Mouse (Mus musculus): ENCODE data around the gene Aida. TPM values are rescaled to one million over a fixed set of nuclear protein-coding genes. Genes with fewer than 3 reads are reported as not detected.

The Aida gene
- total RNA-seq, 2 experiments from 2014 or later, result 47.9 to 76.2 TPM

GRCm38 (mm10) chr1:183374728-183375127 lies 78.3 kb downstream of the Aida start:
- no peak for ATAC-seq (replicated peaks; ENCODE audit: low FRiP score, low TSS enrichment, poor library complexity, severe bottlenecking)

Other genes starting within 250 kb of the Aida start
- gene Disp1, start 75.1 kb upstream of the Aida start, total RNA-seq (2014; fragmentation: Nextera tagmentation), result 5.0 and 10.7 TPM in 2 replicates
- gene Disp1, start 75.1 kb upstream of the Aida start, total RNA-seq (2017), result 3.2 and 9.9 TPM in 2 replicates
- gene Brox, start 679 bp downstream of the Aida start, total RNA-seq (2014; fragmentation: Nextera tagmentation), result 26.4 and 37.9 TPM in 2 replicates
- gene Brox, start 679 bp downstream of the Aida start, total RNA-seq (2017), result 35.6 and 40.7 TPM in 2 replicates
- gene Mia3, start 73.0 kb downstream of the Aida start, total RNA-seq (2014; fragmentation: Nextera tagmentation), result 43.2 and 49.3 TPM in 2 replicates
- 34.0 and 49.9 TPM in 2 replicates for gene Mia3, start 73.0 kb downstream of the Aida start, total RNA-seq (2017)
- 17.1 and 21.7 TPM in 2 replicates for gene Taf1a, start 92.4 kb downstream of the Aida start, total RNA-seq (2014; fragmentation: Nextera tagmentation)
- 12.3 and 15.5 TPM in 2 replicates for gene Taf1a, start 92.4 kb downstream of the Aida start, total RNA-seq (2017)
- not detected in 2 replicates for gene Hhipl2, start 121.6 kb downstream of the Aida start, total RNA-seq (2014; fragmentation: Nextera tagmentation)
- 0.57 TPM in 1 of 2 replicates, not detected in the other for gene Hhipl2, start 121.6 kb downstream of the Aida start, total RNA-seq (2017)

Measured in megakaryocyte-erythroid progenitor cell, adult 5-6 weeks (primary cell).